ENCODE assay signal across 18 mouse cellular contexts in genomic region chr6:145372066-145372465, GRCm38 (mm10).
DNase-seq lines count a peak whose midpoint lies in the region; ATAC-seq and TF ChIP-seq lines count a peak whose summit lies in the region.
"Had no signal": no experiment of that assay in that cellular context is flagged by ENCODE, and none has a peak within 500 bp of the region (broad histone marks: within the 10 kb centered on the region; RNA-seq: fewer than 3 reads in every experiment).

No protein-coding gene starts in this region.

- no peaks in the 10 kb centered on the region for H3K4me1 ChIP-seq in MEL (ENCODE audit: control insufficient read depth in 1 of 2, insufficient read depth in 2 of 2, low read length in 2 of 2)
- H3K4me1 ChIP-seq in intestine, postnatal 0 days (replicated peaks; ENCODE audit: control insufficient read depth, insufficient read depth, low read length) = no peaks in the 10 kb centered on the region
- H3K4me1 ChIP-seq: liver, embryonic 13.5 days had no signal

- H3K79me2 ChIP-seq in C2C12 (ENCODE audit: control insufficient read depth, insufficient read depth) (no peaks in the 10 kb centered on the region), MEL (ENCODE audit: control insufficient read depth, insufficient read depth, low read length, poor library complexity) (no peaks in the 10 kb centered on the region)

- no peaks in the 10 kb centered on the region for H3K79me3 ChIP-seq in C2C12 (ENCODE audit: low read depth)

- no peaks in the 10 kb centered on the region for H3K27me3 ChIP-seq in C2C12 (ENCODE audit: control insufficient read depth, insufficient read depth, insufficient read length)
- no peaks in the 10 kb centered on the region for H3K27me3 ChIP-seq in MEL (ENCODE audit: control insufficient read depth in 1 of 2, insufficient read depth in 2 of 2, low read length in 2 of 2)
- H3K27me3 ChIP-seq in intestine, postnatal 0 days (replicated peaks; ENCODE audit: control insufficient read depth, insufficient read depth, low read length) = no peaks in the 10 kb centered on the region
- H3K27me3 ChIP-seq: hindbrain, embryonic 12.5 days; liver, embryonic 13.5 days; midbrain, embryonic 13.5 days had no signal

- H3K9me3 ChIP-seq in MEL (replicated peaks; ENCODE audit: insufficient read depth, low read length) = no peaks in the 10 kb centered on the region
- H3K9me3 ChIP-seq in intestine, postnatal 0 days (ENCODE audit: control insufficient read depth) = no peaks in the 10 kb centered on the region
- H3K9me3 ChIP-seq: heart, embryonic 15.5 days; hindbrain, embryonic 12.5 days; liver, embryonic 13.5 days; midbrain, embryonic 13.5 days had no signal

- no peak overlapping the region for H3ac ChIP-seq in C2C12 (ENCODE audit: control insufficient read depth, insufficient read length, low read depth)

- H3K9ac ChIP-seq in MEL (ENCODE audit: control insufficient read depth, low read depth, low read length, poor library complexity, severe bottlenecking) = no peak overlapping the region
- no peak overlapping the region for H3K9ac ChIP-seq in intestine, postnatal 0 days (ENCODE audit: low read depth, low read length)
- H3K9ac ChIP-seq: heart, embryonic 15.5 days; hindbrain, embryonic 12.5 days; liver, embryonic 13.5 days; midbrain, embryonic 13.5 days had no signal

- DNase-seq in layer of hippocampus, adult 2 months (ENCODE audit: low spot score in 2 of 2) = no peak
- no peak for DNase-seq in layer of hippocampus, adult 11-12 months (ENCODE audit: low spot score)
- DNase-seq in MEL (ENCODE audit: low read depth, low spot score) = no peak
- no peak for DNase-seq in right cerebral cortex, postnatal 14 days
- no peak for DNase-seq in urinary bladder, postnatal 4 days (ENCODE audit: low spot score in 2 of 2)
- no peak for DNase-seq in testis, postnatal 14 days (ENCODE audit: low spot score)
- DNase-seq: adrenal gland, postnatal 14 days; cerebellum, postnatal 14 days; kidney, adult 9 months; liver, embryonic 13.5 days; lung, postnatal 36 days; thymus, adult 18-20 months had no signal

- TF ChIP-seq EP300 in MEL (IDR thresholded peaks at IDR 0.05; ENCODE audit: low read depth in 1 of 2, low read length in 2 of 2) = no peak

- TF ChIP-seq RAD21 in MEL (IDR thresholded peaks at IDR 0.05; ENCODE audit: low read depth, low read length) = no peak; the same call in 1 of the 2 replicates

- peak overlapping the region; percentile 88; the same call in 1 of the 2 replicates for H3K27ac ChIP-seq in layer of hippocampus, adult 2 months
- no peak overlapping the region for H3K27ac ChIP-seq in MEL (ENCODE audit: control insufficient read depth, low read depth, low read length)
- no peak overlapping the region for H3K27ac ChIP-seq in intestine, postnatal 0 days (ENCODE audit: low read depth, low read length)
- H3K27ac ChIP-seq: heart, embryonic 15.5 days; hindbrain, embryonic 12.5 days; left cerebral cortex, adult 2 months; liver, embryonic 13.5 days; midbrain, embryonic 13.5 days had no signal

- no peak overlapping the region for H3K4me3 ChIP-seq in layer of hippocampus, adult 2 months
- no peak overlapping the region for H3K4me3 ChIP-seq in C2C12 (ENCODE audit: insufficient read depth, poor library complexity, severe bottlenecking)
- H3K4me3 ChIP-seq in MEL (ENCODE audit: control insufficient read depth in 1 of 2, insufficient read depth in 1 of 2, low read depth in 2 of 2, low read length in 2 of 2) = no peak overlapping the region
- no peak overlapping the region for H3K4me3 ChIP-seq in intestine, postnatal 0 days (ENCODE audit: low read depth, low read length)
- H3K4me3 ChIP-seq: heart, embryonic 15.5 days; hindbrain, embryonic 12.5 days; left cerebral cortex, adult 2 months; liver, embryonic 13.5 days; midbrain, embryonic 13.5 days had no signal

- H3K4me2 ChIP-seq in intestine, postnatal 0 days (replicated peaks; ENCODE audit: low read depth) = no peak overlapping the region
- H3K4me2 ChIP-seq: heart, embryonic 15.5 days; hindbrain, embryonic 12.5 days; liver, embryonic 13.5 days; midbrain, embryonic 13.5 days had no signal

- H3K36me3 ChIP-seq in C2C12 (ENCODE audit: control insufficient read depth, insufficient read depth) = no peaks in the 10 kb centered on the region
- no peaks in the 10 kb centered on the region for H3K36me3 ChIP-seq in MEL (ENCODE audit: control insufficient read depth in 1 of 2, insufficient read depth in 2 of 2, low read length in 2 of 2)
- no peaks in the 10 kb centered on the region for H3K36me3 ChIP-seq in intestine, postnatal 0 days (ENCODE audit: control insufficient read depth, insufficient read depth)
- H3K36me3 ChIP-seq: heart, embryonic 15.5 days; hindbrain, embryonic 12.5 days; liver, embryonic 13.5 days; midbrain, embryonic 13.5 days had no signal

- no peak for TF ChIP-seq POLR2A in MEL (IDR thresholded peaks at IDR 0.05; ENCODE audit: control insufficient read depth in 1 of 2, insufficient read depth in 1 of 2, low read depth in 1 of 2, low read length in 2 of 2, poor library complexity in 1 of 2)

- ATAC-seq in intestine, postnatal 0 days = no peak
- ATAC-seq: midbrain, embryonic 13.5 days had no signal

- TF ChIP-seq CTCF in layer of hippocampus, adult 2 months (conservative IDR thresholded peaks at IDR 0.05) = peak; percentile 39
- peak; percentile 0 for TF ChIP-seq CTCF in C2C12 (IDR thresholded peaks at IDR 0.05; ENCODE audit: control insufficient read depth, insufficient read depth, insufficient read length)
- no peak for TF ChIP-seq CTCF in MEL (IDR thresholded peaks at IDR 0.05 in 2 of 3, conservative IDR thresholded peaks at IDR 0.05 in 1 of 3; ENCODE audit: control insufficient read depth in 1 of 3, insufficient read depth in 1 of 3, low read depth in 2 of 3, low read length in 3 of 3, poor library complexity in 1 of 3, severe bottlenecking in 1 of 3)
- TF ChIP-seq CTCF in intestine, postnatal 0 days (IDR thresholded peaks at IDR 0.05; ENCODE audit: low read depth) = peak; percentile 58

- WGBS in intestine, postnatal 0 days = 44% methylated on average over 2 of the region's 2 CpGs

TF ChIP-seq in C2C12, 6 proteins besides CTCF, POLR2A, EP300 and RAD21:
- no peak for TF ChIP-seq CEBPB (IDR thresholded peaks at IDR 0.05; ENCODE audit: low read depth)
- no peak for TF ChIP-seq MAX (IDR thresholded peaks at IDR 0.05)
- no peak for TF ChIP-seq FOSL1 (IDR thresholded peaks at IDR 0.05; ENCODE audit: insufficient read depth, low read length, poor library complexity, severe bottlenecking)
- no peak for TF ChIP-seq USF1 (IDR thresholded peaks at IDR 0.05; ENCODE audit: low read depth)
- TF ChIP-seq MYOD1 (IDR thresholded peaks at IDR 0.05; ENCODE audit: control insufficient read depth, insufficient read length, low read depth) = no peak
- TF ChIP-seq MYOG (IDR thresholded peaks at IDR 0.05; ENCODE audit: control insufficient read depth, extremely low read depth, insufficient read length) = no peak

TF ChIP-seq in MEL, 35 proteins besides CTCF, POLR2A, EP300 and RAD21:
- no peak for TF ChIP-seq ETS1 (IDR thresholded peaks at IDR 0.05; ENCODE audit: low read depth, low read length)
- 0 out of 2 replicates have a peak, but pooled peaks have one; percentile 35 for TF ChIP-seq JUND (IDR thresholded peaks at IDR 0.05; ENCODE audit: low read depth, low read length)
- TF ChIP-seq E2F4 (IDR thresholded peaks at IDR 0.05; ENCODE audit: borderline replicate concordance, low read depth, low read length) = no peak

Comparison
In these comparisons a context has a peak if more than half of its experiments do, and no peak if none do; other contexts are left out.
1. CTCF ChIP-seq: peak in layer of hippocampus, adult 2 months (single experiment), C2C12 (single experiment) and intestine, postnatal 0 days (single experiment); none in MEL (0 of 3).